Mouse (Mus musculus): ENCODE measurements around the gene Gm17949.
A peak's percentile ranks its signal among the peaks of the same experiment; 100 is the strongest.

Gene Gm17949

DNA sequence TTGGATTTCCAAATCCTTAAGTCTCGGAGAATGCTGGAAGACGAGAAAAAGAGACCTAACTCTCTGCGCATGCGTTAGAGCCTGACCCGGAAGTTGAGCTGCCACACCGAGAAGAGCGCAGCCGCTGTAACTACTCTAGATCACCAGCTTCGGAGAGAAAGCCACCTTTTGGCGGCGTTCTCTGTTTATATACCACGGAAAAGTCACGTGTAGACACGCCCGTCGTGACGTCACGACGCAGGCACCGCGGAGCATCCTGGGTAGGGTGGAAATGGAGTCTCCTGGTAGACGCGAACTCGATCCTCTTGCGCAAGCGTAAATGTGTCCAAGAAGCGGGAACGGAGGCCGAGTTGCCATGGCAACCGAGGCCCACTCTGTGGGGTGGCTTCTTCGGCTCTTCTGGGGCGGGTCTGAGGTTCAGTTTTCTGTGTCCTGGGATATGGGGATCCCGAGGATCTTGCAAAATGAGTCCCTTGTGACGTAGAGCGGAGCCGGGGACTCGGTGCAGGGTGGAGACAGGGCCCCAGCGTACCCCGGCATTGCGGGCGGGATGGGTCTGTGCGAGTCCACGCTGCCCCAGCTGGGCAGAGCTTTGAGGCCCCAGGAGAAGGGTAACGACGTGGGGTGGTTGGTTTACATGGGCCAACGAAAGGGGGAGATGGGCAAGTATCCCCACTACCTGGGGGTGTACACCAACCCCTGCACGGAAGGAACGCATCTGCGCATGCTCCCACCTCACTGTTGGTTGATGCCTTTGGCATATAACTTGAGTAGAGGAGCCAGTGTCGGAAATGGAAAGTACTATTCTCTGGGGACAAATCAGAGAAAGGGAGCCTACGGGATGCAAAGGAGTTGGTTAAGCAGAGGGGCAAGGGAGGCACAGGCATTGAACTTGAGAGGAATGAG, at the start of gene Gm17949, which contains the start of gene Gtf2f1:
Gene Gm17949 (plus strand): TSS at position 234 of the 906 bp plus-strand sequence.
Gene Gtf2f1 (minus strand): TSS at position 53 of the 906 bp plus-strand sequence.
- DNase-seq: peak; percentile 96

DNA sequence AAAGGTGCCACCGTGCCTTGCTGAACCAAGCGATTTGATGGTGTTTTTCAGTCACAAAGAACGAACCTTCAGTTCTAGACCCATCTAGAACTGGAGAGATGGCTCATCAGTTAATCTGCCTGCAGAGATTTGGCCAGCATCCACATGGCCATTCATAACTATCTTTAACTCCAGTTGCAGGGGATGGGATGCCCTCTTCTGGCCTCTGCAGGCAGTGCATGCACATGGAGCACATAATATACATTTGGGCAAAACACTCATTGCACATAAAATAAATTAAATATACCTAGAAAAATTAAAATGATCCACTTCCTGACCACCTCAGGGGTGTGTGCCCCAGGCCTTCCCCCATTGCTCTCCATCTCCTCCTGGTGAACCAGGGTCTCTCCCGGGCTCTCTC, 49.4 kb upstream of the Gm17949 start:
- DNase-seq: no peak

DNA sequence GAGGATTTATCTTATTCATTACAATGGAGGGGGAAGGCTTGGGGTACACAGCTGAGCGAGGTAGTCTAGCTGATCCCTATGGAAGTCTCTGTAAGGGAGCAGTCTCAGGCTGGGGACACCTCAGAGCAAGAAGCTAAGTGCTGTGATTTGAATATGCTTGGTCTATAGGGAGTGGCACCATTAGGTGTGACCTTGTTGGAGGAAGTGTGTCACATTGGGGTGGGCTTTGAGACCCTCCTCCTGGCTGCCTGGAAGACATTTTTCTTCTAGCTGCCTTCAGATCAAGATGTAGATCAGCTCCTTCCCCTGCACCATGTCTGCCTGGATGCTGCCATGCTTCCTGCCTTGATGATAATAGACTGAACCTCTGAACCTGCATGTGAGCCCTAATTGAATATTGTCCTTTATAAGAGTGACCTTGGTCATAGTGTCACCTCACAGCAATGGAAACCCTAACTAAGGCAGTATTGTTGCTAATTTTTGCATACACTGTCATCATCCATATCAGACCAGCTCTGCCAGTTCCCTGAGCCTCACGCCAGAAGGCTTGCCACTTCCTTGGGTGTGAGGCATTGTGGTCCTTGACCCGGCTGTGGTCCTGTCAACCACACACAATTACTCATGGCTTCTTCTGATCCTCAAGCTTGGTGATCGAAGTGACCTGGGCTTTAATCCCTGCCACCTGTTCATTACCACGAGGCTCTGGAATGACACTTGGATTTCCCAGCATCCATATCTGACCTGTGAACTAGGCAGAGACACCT, 48.4 kb upstream of the Gm17949 start:
- DNase-seq: no peak

DNA sequence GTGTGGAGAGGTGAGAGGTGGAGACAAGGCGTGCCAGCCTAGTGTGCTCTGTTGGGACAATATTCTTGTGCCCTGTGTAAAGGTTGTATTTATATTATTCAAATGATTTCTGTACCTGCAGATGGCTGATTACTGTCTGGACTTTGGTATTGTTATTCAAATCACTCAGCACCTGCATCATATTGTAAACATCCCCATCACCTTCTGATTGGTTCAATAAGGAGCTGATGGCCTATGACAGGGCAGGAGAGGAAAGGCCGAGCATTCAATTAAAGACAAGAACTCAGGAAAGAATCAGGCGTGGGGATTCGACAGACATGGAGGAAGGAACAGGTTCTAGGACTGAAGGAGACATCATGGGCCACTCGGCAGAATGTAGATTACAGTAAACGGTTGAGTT, 47.6 kb upstream of the Gm17949 start:
- DNase-seq: no peak

DNA sequence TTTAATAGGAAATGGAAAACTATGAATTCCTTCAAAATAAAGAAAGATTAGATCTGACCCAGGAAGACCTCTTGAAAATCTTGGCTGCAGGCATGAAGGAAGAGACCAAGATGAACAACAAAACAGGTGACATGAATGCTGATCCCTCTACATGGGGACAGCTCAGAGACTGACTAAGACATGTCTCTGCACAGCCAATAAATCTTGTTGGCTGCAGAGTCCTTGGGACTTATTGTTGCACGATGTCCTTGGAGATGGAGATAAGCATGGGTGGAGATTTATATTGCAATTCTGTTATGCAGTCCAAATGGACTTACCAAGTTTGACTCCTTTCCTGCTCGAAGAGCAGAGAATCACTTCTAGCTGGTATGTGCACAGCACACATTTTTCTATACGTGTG, 41.9 kb upstream of the Gm17949 start:
- DNase-seq: no peak

DNA sequence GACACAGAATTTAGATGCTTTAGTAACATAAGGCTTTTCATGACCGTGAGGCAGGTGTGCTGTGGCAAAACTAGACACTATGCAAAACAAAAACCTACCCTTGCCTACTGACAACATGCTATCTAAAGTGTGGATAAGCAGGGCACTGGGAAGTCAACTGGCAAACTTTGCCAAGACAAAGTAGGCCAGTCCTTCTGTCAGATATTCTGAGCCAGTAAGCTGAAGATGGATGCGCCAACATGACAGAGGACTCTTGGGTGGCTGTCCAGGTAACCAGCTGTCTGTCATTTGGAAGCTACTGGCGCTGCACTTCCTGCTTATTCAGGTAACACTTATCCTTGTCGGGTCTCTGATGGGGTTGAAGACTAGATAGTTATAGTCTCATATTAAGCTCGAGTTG, 41.2 kb upstream of the Gm17949 start:
- no peak for DNase-seq

DNA sequence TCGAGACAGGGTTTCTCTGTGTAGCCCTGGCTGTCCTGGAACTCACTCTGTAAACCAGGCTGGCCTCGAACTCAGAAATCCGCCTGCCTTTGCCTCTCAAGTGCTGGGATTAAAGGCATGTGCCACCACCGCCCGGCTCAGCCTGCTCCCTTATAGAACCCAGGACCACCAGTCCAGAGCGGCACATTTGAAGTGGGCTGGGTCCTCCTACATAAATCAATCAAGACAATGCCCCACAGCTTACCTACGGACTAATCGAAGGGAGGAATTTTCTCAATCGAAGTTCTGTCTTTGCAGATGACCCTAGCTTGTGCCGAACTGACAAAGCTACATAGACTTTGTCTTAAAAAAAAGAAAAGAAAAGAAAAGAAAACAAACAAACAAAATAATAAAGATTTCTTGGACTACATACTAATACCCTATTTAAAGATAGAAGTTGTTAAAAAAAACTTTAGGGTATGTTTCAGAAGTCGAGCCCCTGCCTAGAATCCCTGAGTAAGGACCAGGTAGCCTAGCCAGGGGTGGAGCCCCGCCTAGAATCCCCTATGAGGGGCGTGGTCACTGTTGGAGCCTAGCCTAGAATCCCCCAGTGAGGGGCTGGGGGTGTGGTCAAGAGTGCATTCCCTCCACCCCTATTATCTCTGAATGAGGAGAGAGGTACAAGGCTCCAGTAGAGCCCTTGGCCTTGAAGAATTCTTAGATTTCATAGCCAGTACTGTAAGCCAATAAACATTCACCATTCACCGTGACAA, 37.1 kb upstream of the Gm17949 start:
- no peak for DNase-seq

DNA sequence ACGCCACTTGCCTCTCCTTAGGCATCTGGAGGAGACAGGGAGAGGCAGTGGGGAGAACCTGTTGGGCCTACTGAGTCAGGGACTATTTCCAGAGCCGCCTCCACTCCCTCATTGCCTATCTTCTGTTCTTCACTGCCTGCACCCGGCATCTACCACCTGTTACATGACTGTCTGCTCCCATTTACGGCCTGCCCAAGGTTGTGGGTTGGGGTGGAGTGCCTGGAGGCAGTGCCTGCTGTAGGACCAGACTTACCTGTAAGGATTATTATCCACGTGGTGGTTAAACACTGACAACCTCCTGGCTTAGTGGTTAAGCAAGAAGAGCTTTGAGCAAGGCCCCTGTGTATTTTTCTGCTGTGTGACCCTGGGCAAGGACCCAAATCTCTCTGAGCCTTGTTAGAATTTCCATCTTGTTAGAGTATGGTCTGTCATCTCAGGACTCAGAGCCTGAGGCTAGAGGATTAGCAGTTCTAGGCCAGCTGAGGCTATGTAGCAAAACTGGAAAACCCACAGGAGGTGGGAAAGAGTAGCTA, 36.5 kb upstream of the Gm17949 start:
- no peak for DNase-seq

DNA sequence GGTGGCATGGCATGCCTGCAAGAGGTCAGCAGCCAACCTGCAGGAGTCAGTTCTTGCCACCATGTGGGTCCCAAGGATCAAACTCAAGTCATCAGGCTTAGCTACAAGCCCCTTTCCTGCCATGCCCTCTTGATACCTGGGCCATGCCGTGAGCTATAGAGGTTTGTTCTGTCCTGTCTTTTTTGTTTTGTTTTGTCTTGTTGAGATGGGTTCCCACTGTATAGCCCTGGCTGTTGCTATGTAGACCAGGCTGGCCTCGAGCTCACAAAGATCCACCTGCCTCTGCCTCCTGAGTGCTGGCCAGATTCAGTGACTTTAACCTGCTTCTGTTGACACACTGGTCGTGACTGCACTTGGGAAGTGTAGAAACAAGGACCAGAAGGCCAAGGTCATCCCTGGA, 35.9 kb upstream of the Gm17949 start:
- DNase-seq: no peak

DNA sequence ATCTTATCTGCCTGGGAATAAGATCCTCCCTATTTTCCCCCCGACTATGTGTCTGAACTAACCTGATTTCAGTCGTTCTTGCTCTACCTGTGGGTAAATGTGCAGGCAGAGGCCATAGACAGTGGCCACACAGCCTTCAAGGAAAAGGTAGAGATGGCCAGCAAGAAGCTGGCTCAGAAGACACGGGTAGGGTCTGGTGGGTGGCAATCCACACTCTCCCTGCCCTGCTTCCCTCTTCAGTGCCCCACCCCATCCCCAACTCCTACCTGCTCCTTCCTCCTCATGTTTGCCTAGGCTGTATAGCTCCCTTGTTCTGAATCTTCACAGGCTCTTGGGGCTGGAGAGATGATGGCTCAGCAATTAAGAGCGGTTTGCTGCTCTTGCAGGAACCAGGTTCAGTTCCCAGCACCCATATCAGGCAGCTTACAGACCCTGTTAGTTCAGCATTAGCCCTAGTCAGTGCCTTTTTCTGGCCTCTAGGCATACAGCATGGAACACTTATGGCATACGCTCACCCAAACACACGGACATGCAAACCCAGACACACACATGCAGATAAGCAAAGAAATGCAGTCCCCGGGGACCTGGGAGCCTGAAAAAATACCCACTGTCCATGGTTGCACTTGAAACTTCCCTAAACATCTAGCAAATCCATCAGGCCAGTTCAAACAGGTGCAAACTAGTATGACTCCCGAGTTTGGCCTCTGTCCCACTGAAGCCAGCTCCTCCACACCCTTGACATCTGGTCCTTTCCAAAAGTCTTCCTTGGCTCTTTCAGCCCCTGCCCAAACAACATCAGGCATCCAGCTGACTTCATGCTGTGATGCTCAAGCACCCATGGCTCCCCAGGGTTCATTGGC, 34.5 kb upstream of the Gm17949 start:
- DNase-seq: no peak

DNA sequence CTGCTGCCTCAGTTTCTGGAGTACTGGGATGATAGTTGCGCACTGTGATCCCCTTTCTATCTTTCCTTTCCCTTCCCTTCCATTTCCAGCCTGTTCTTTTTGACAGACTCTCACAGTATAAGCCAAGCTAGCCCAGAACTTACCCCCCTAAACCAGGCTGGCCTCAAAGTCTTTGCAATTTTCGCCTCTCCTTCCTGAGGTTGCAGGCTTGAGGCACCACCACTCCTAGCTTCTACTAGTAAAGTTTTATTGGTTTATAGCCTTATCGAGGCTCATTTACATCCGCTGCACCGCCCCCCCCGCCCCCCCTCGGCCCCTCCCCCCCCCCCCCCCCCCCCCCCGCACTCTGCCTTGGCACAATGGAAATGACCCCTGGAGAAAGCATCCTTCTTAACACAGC, 31.7 kb upstream of the Gm17949 start:
- no peak for DNase-seq

DNA sequence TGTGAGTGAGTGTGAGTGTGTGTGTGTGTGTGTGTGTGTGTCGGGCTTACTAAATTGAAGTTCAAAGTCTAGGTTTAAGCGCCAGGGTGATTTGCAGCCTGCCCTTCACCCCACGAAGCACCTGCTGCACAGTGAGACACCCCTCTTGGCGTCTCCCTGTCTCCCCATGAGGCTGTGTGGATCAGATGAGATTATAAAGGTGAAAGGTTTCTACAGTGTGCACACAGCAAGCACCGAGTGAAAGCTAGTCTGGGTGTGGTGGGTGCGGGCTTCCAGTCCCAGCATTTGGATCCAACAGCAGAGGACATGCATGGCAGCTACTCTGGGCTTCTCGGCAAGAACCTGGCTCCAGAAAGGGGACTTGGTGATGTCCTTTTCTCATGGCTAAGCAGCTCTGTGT, 30.2 kb upstream of the Gm17949 start:
- DNase-seq: no peak

DNA sequence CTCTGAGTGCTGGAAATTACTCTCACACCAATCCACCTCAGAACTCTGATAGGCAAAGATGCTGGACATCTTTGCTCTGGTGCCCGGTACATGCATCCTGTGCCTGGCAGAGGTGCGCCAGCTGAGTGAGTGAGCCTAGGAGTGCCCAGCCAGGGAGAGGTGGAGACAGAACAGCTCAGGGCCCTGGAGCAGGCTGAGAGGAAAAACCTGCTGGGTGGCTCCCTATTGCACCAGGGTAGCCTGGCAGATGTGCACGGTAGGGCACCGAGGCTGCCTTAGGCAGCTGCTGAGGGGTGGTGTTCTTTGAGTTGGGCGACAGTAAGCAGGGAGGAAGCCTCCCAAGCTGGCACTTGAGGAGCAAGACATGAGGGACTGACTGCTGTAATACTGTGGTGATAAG, 29.3 kb upstream of the Gm17949 start, which contains the start of gene Acer1:
Gene Acer1 (minus strand): TSS at position 114 of the 400 bp plus-strand sequence.
- DNase-seq: no peak

DNA sequence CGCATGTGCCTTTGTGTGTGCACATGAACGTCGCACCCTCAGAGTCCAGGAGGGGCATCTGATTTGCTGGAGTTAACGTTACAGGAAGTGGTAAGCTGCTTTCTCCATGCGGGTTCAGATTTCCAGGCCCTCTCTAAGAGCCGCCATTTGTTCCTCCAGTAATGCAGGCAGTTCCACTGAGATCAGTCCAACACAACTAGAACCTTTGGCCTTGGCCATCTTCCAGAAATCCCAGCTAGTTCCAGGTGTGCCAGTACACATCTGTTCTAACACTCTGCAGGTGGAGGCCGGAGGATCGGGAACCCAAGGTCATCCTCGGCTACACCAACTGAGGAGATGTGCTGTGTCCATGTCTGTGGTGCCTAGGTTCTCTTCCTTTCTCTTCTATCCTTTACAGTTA, 26.4 kb upstream of the Gm17949 start:
- no peak for DNase-seq

DNA sequence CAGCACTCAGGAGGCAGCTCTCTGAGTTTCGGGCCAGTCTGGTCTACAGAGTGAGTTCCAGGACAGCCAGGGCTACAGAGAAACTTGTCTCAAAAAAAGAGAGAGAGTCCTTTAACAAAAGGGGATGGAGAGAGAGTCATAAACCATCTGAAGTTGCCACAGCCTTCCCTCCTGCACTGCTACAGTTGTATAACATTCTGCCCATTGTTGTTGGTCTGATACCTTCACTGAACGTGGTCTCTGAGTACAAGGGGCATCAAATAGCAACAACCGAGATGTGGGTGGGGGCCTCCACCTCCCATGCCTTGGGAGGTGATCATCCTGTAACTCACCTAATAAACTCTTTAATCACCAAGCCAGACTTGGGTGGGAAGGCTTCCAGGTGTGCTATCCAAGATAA, 25.6 kb upstream of the Gm17949 start:
- no peak for DNase-seq

DNA sequence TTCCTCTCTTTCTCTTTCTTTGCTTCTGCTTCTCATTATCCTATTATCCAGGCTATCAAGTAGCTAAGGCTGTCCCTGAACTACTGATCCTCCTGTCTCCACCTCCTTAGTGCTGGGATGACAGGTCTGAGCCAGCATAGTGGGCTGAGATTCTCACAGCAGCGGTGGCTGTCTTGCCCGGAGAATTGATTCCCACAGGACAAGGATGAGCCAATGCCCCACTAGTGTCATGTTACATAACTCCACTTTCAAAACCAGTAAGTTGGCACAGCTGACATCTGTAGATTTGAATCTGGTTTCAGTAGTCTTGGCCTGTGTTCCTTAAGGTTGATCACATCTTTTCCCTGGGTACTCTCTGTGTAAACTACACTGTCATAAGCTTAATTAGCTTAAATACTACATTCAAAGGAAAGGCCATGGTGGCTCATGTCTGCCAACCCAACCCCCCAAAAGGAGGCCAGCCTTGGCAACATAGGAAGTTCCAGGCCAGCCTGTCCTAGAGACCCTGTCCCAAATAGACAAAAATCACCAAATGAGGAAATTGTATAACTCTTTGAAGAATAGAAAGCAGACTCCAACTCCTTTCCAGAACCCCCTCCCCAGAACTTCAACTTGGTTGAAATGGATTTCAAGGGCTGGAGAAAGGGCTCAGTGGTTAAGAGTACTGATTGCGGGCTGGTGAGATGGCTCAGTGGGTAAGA, 25.0 kb upstream of the Gm17949 start:
- DNase-seq: no peak

DNA sequence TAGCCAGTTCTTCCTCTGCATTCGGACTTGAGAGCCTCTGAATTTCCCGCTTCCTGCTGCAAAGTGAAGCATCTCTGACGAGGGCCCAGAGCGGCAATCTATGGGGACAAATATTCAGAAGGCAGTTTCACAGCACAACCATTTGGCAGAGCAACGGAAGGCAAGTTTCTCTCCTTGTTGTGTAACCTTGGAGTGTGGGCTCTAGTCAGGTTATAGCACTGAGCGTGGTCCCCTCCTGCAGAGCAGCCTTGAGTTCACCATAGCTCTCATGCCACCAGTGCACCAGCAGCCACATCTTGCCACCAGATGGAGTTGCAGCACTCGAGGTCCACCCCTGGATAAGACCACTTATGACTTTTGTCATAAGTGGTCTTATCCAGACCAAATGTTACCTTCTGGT, 22.8 kb upstream of the Gm17949 start:
- no peak for DNase-seq

DNA sequence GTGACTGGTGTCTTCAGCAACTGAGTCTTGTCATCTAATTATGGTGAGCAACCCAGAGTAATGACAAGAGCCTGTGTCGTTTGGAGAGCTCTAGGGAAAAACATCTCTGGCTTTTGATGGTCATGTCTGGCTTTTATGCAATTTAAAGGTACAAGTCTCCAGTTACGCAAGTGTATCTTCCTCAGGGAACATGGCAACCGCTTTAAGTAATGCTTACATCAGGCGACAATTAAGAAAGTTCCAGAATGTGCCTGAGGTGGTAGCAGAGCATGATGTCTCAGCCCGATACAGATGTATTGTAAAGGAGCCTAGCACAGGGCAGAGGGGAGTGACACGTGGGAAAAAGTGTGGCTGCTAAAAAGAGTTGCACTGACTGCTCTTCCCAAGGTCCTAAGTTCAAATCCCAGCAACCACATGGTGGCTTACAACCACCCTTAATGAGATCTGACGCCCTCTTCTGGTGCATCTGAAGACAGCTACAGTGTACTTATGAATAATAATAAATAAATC, 22.3 kb upstream of the Gm17949 start:
- DNase-seq: no peak

DNA sequence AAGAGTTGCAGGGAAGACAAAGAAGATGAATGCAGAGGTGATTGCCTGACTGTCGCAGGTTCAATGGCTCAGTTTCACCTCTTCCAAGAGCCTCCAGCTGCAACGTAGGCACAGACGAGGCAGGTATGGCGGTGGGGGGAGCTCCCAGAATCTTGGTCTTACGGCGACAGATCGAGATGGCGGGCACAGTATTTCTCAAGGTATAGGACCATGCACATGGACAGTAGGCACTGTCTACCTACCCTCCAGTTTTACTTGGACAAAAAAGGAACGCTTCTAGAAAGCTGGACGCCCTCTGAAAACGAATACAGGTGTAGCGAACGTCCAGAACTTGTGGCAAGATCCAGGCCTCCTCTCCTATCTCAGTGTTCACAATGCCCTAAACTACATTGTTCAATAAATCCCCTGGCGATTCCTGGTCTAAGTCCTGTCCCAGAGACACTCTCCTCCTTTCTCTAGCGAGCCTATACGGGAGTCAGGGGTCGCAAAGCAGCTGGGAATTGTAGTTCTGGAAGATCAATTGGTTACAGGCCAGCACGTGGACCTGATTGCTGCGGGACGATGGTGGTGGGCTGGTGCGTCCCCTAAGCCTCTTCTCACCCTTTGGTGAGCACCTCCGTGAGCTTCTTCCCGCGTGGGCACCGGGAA, 21.7 kb upstream of the Gm17949 start:
- peak; percentile 87 for DNase-seq

DNA sequence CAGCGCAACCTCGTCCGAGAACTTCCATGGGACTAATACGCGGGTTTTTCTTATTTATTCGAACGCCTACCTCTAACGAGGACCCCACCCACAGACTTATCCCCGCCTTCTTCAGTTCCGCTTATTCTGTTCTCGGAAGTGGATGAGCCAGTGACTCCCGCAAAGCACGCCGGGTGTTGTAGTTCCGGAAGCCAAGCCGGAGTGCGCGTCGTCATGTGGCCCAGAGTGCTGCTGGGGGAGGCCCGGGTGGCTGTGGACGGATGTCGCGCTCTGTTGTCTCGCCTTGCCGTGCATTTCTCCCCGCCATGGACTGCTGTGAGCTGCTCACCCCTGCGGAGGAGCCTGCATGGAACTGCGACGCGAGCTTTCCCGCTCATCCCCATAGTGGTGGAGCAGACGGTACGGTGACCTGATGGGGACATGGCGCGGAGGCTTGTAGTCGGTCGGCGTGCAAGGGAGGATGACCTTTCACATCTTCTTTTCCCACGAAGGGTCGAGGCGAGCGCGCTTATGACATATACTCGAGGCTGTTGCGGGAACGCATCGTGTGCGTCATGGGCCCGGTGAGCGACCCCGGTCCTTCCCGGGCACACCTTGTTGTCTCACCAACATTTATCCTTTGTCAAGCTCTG, 21.0 kb upstream of the Gm17949 start, which contains the start of gene Clpp:
Gene Clpp (plus strand): TSS at position 191 of the 632 bp plus-strand sequence.
- peak; percentile 98 for DNase-seq
